20 mouse cellular contexts compared by ENCODE assay signal in the genomic region with DNA sequence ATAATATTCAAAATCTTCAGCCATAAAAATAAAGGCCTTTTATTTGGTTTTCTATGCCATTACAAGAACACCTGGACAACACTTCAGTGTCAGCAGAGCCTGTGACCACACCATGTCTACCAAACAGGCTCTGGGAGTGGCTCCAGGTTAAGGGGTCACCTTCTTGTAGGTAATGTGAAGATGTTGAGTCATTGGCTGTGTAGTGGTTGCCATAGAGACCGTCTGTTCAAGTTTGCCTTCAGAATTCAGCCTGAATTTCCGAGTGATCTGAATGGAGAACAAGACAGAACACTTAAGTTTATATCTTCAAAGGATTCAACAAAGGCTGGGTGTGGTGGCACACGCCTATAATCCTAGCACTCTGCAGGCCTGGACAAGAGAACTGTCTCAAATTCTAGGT. TPM values are rescaled to one million over a fixed set of nuclear protein-coding genes. Genes with fewer than 3 reads are reported as not detected.
DNase-seq lines count a peak whose midpoint lies in the region; ATAC-seq lines count a peak whose summit lies in the region.
"Had no signal": no experiment of that assay in that cellular context is flagged by ENCODE, and none has a peak within 500 bp of the region (broad histone marks: within the 10 kb centered on the region; RNA-seq: fewer than 3 reads in every experiment).

No protein-coding gene starts in this region.

- peak; percentile 18 for DNase-seq in urinary bladder, postnatal 14 days (ENCODE audit: low spot score)
- DNase-seq in urinary bladder, adult 2 months (ENCODE audit: low spot score), result no peak
- peak; percentile 32 for DNase-seq in brain, adult 2 months (ENCODE audit: low read depth, low spot score)
- peak; percentile 57 for DNase-seq in lung, postnatal 36 days
- DNase-seq in retina, postnatal 1 day, result no peak
- no peak for DNase-seq in adrenal gland, postnatal 14 days
- DNase-seq: adrenal gland, adult 2 months; cerebellum, adult 2 months; cerebellum, postnatal 36 days; embryo, embryonic 11 days; gastrocnemius, postnatal 14 days; heart, adult 18-20 months; kidney, postnatal 25 days; midbrain, embryonic 14.5 days; right cerebral cortex, postnatal 14 days; thymus, postnatal 25 days had no signal

- no peak for ATAC-seq in erythroid progenitor cell, adult 5-6 weeks (replicated peaks; ENCODE audit: low FRiP score, poor library complexity, severe bottlenecking)
- ATAC-seq: forebrain, embryonic 16.5 days; liver, embryonic 12.5 days had no signal

RNA-seq across cellular contexts. Expression of gene Bok, which starts 19.9 kb away (rescaled TPM):
- polyA plus RNA-seq in urinary bladder, adult 2 months (2012; rRNA removed), result 51.8 and 52.5 TPM in 2 replicates
- not detected in 2 replicates for total RNA-seq in erythroid progenitor cell, adult 5-6 weeks (2015; ENCODE audit: low replicate concordance)
- total RNA-seq in erythroid progenitor cell, adult 5-6 weeks (2017; ENCODE audit: low replicate concordance), result not detected in 2 replicates
- total RNA-seq in adrenal gland, postnatal 14 days (2021), result 9.9 and 12.2 TPM in 2 replicates
- total RNA-seq: megakaryocyte-erythroid progenitor cell, adult 5-6 weeks had no signal

RNA-seq across cellular contexts. Expression of gene Atg4b, which starts 45.9 kb away (rescaled TPM):
- polyA plus RNA-seq in urinary bladder, adult 2 months (2012; rRNA removed), result 49.8 and 52.4 TPM in 2 replicates
- 67.8 and 91.4 TPM in 2 replicates for total RNA-seq in erythroid progenitor cell, adult 5-6 weeks (2015; ENCODE audit: low replicate concordance)
- total RNA-seq in erythroid progenitor cell, adult 5-6 weeks (2017; ENCODE audit: low replicate concordance), result 116 and 166 TPM in 2 replicates
- 67.3 and 69.4 TPM in 2 replicates for total RNA-seq in adrenal gland, postnatal 14 days (2021)

RNA-seq across cellular contexts. Expression of gene Stk25, which starts 46.9 kb away (rescaled TPM):
- 141 and 169 TPM in 2 replicates for polyA plus RNA-seq in urinary bladder, adult 2 months (2012; rRNA removed)
- total RNA-seq in erythroid progenitor cell, adult 5-6 weeks (2015; ENCODE audit: low replicate concordance), result 28.5 and 36.5 TPM in 2 replicates
- total RNA-seq in erythroid progenitor cell, adult 5-6 weeks (2017; ENCODE audit: low replicate concordance), result 33.5 and 52.2 TPM in 2 replicates
- total RNA-seq in adrenal gland, postnatal 14 days (2021), result 101 and 103 TPM in 2 replicates

RNA-seq across cellular contexts. Expression of gene Thap4, which starts 49.3 kb away (rescaled TPM):
- 39.9 and 43.8 TPM in 2 replicates for polyA plus RNA-seq in urinary bladder, adult 2 months (2012; rRNA removed)
- total RNA-seq in erythroid progenitor cell, adult 5-6 weeks (2015; ENCODE audit: low replicate concordance), result 1.1 and 30.6 TPM in 2 replicates
- total RNA-seq in erythroid progenitor cell, adult 5-6 weeks (2017; ENCODE audit: low replicate concordance), result 3.1 and 14.1 TPM in 2 replicates
- 42.6 and 45.8 TPM in 2 replicates for total RNA-seq in adrenal gland, postnatal 14 days (2021)

Comparison
In these comparisons a context has a peak if more than half of its experiments do, and no peak if none do; other contexts are left out.
1. DNase-seq: peak in urinary bladder, postnatal 14 days (single experiment), brain, adult 2 months (single experiment) and lung, postnatal 36 days (single experiment); none in urinary bladder, adult 2 months (single experiment), retina, postnatal 1 day (single experiment) and adrenal gland, postnatal 14 days (single experiment).
2. RNA of gene Bok, which starts 19.9 kb away (total RNA-seq): 9.9 to 12.2 TPM in adrenal gland, postnatal 14 days; not detected in erythroid progenitor cell, adult 5-6 weeks; every median in the first group is over 10 times any median in the second.